Mouse (Mus musculus) retina, embryonic 14.5 days (tissue): ENCODE measurements around the gene Lyar.

Experiments
- DNase-seq: peaks from one replicate; pipeline ENCODE4 v3.0.0-alpha.2; 2015; ENCODE audit warnings: low spot score

Gene Lyar

DNA sequence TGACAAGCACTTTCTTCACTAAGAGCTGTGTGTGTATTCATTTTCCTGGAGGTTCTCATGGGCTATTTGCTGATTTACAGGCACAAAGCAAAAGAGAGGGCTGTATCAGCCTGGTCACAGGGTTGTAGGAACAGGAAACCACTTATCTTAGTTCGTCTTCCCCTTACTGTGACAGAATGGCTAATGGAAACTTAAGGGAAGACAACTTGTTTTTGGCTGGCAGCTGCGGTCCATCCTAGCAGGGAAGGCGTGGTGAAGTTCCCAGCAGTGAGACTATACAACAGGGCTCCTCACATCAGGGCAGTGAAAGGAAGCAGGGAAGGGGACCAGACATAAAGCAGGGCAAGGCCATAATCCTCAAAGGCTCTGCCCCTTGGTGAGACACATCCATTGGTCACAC, 35.4 kb downstream of the Lyar start:
- DNase-seq, result no peak

GRCm38 (mm10) chr5:38256551-38256950, 36.3 kb downstream of the Lyar start:
- DNase-seq, result no peak

- DNase-seq, result no peak
Measured at GRCm38 (mm10) chr5:38258034-38258772, 37.9 kb downstream of the Lyar start.

- DNase-seq, result no peak
Measured at GRCm38 (mm10) chr5:38258773-38259146, 38.5 kb downstream of the Lyar start.

DNA sequence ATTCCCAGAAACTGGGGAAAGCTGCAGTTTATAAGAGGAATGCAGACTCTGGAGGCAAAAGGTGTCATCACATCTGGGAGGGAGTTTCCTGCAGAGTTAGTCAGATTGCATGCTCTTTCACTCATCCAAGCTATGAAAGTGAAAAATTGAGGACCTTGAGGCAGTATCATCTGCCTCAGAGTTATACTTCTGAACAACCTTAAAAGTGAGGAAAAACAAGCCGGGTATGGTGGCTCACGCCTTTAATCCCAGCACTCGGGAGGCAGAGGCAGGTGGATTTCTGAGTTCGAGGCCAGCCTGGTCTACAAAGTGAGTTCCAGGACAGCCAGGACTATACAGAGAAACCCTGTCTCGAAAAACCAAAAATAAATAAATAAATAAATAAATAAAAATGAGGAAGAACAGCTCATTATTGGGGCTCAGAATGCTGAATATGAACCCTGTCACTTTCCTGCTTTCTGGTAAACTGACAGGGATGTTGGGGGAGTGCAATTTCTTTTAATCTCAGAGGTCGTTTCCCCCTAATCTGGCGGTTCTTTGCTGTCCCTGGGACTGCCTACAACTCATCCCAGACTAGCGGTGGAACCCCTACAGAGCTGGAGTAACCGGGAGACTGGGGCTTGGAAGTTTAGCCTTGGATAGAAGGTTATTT, 39.3 kb downstream of the Lyar start:
- no peak for DNase-seq

- DNase-seq, result peak; percentile 76
Measured at GRCm38 (mm10) chr5:38260107-38260682, 39.9 kb downstream of the Lyar start, which contains the start of gene Tmem128. Tmem128 (plus strand) TSS chr5:38260185.

DNA sequence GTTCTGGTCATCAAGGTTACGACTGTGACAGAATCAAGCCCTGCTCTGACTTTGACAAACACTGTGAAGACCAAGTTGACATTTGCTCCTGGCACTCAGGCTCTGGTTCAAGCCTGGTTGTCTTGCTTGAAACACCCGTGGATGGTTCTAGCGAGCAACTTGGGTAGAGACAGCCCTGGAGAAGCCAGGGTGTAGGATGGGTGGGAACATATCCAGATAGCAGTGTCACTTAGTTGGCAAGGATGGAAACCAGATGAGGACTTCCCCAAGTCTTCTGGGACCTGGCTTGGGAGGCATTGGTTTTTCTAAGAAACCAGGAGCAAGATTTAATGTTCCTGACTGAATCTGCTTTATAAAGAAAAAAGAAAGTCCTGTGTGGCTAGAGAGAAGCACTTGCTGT, 50.7 kb downstream of the Lyar start:
- no peak for DNase-seq

DNA sequence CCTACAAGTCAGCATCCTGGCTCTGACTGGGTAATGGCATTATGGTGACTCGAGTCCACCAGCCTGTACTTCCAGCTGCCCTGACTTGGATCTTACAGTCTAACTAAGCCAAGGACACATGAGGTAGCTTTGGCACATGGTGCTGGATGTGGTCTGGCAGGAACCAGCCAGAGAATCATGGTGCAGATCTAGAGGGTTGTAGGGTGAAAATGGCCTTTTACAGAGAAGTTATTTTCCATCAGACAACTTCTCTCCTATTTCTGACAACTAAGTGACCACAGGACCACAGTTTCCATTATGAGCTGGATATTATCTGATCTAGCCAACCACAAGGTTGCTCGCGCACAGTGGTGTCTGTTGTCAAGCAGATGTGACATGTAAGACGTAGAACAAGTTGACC, 53.6 kb downstream of the Lyar start:
- no peak for DNase-seq

DNA sequence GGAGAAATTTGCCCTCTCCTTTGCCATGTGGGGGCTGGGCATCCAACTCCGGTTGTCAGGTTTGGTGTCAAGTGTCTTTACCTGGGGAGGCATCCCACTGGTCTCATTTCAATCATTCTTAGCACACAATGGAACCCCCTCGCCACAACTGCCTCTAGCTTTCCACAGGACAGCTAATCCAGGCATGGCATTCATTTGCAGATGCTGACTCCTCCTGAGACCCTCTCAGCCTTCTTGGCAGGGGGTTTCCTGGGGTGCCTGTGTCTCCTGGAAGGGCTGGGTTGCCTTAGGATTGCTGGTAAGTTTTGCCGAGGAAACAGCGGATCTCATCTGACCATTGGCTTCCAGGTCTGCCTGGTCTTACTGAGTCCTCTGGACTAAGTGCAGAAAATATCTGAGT, 55.5 kb downstream of the Lyar start, which contains the start of gene Otop1:
Otop1 (plus strand) TSS at position 202 of the 400 bp plus-strand sequence.
- DNase-seq, result no peak

- no peak for DNase-seq
Measured at GRCm38 (mm10) chr5:38276451-38276850, 56.2 kb downstream of the Lyar start.

GRCm38 (mm10) chr5:38277098-38277866, 57.0 kb downstream of the Lyar start:
- DNase-seq, result peak; percentile 24

GRCm38 (mm10) chr5:38277936-38278600, 57.8 kb downstream of the Lyar start:
- DNase-seq, result no peak

DNA sequence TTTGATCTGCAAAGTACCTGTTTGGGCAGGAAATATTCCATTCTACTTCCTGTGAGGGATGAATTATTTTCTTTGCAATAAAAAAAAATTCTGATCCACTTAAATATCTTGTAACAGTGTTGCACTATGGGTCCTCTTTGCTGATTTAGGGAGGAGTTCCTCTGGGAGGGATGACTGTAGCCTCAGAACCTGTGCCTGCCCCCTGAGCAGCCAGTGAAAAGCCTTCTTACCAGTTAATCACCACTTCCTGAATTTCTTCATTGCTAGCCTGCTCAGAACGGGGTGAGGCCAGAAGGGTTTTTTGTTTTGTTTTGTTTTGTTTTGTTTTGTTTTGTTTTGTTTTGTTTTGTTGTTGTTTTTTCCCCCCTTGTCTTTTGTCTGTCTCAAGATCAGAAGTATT, 59.8 kb downstream of the Lyar start:
- DNase-seq, result no peak
